Mouse (Mus musculus) liver, embryonic 14.5 days (tissue): ENCODE results near the gene Naxd.
"Not testable (repeated sequence)": the region's sequence is repeated elsewhere in the genome, so short reads cannot be mapped to it uniquely, and the experiment has no call there.

Source experiments
- CTCF ChIP-seq: IDR thresholded peaks from 2 replicates; pipeline ENCODE4 v1.5.1; 2016; ENCODE audit warnings: antibody characterized with exemption, low read depth, control low read depth
- EP300 ChIP-seq: IDR thresholded peaks from 2 replicates; pipeline ENCODE4 v1.6.1; 2016; ENCODE audit warnings: antibody characterized with exemption, low read depth

DNA sequence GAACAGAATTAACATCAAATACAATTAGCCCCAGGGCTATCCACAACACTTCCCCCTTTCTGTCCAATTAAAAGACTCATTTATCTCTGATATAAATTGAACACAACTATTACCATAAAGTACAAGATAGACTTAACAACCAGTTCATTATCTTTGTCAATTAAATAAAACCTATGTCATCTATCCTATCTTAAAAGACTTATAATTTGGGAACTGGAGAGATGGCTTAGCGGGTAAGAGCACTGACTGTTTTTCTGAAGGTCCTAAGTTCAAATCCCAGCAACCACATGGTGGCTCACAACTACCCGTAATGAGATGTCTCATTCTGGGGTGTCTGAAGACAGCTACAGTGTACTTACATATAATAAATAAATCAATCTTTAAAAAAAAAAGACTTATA, 5.0 kb upstream of the Naxd start:
- TF ChIP-seq CTCF, EP300: not testable (repeated sequence)
